Mouse (Mus musculus): Measurements from ENCODE around the gene Mafb.

The Mafb gene

GRCm38 (mm10) chr2:160325105-160325644 lies 41.7 kb downstream of the Mafb start:
- no peak for DNase-seq (ENCODE audit: low spot score)

- no peak for DNase-seq (ENCODE audit: low spot score)
Measured at GRCm38 (mm10) chr2:160321829-160322228, 45.0 kb downstream of the Mafb start.

- no peak for DNase-seq (ENCODE audit: low spot score)
Measured at GRCm38 (mm10) chr2:160318255-160318654, 48.6 kb downstream of the Mafb start.
